Mouse (Mus musculus) pancreas, adult 10 weeks (tissue): ENCODE data around the gene Pou6f2. TPM values are rescaled to one million over a fixed set of nuclear protein-coding genes. Genes with fewer than 3 reads are reported as not detected.

Experiments used
- polyA plus RNA-seq: library from polyadenylated mRNA; stranded (reverse); fragments of 350-450 nt; fragmentation: Illumina TruSeq; extraction: RNeasy Lipid Tissue Mini Kit (QIAGEN cat#74804); gene quantifications from one replicate; pipeline ENCODE4 v1.2.3, GENCODE M21; 2015; ENCODE audit warnings: low read depth, low replicate concordance; ENCODE audit not compliant: insufficient read depth

Gene Pou6f2
- polyA plus RNA-seq, result not detected

DNA sequence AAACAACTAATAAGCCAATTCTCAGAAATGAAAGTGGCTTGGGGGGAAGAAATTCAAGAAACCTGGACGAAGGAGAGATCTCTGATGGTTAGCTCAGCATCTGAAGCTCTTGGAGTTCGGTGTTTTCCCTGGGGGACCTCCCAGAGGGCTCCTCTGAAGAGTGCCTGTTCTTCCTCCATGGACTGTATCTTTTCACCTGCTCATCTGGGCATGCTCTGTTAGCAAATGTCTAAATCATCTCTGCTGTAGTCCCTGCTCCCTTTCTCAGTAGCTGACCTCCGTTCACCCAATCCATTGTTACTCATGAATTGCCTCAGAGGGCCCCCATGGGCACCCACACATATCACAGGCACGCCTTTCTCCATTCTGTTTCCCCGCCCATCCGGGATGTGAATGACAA is at the start of gene Pou6f2:
Pou6f2 (minus strand) TSS at position 101 of the 400 bp plus-strand sequence.

